Mouse (Mus musculus) ES-E14 (cell line): ENCODE results near the gene Dnmt3a.

ENCODE experiments used
- CHD2 ChIP-seq: IDR thresholded peaks from 2 replicates; pipeline ENCODE4 v1.6.1; 2014; ENCODE audit warnings: mild to moderate bottlenecking, low read depth, low read length, inconsistent platforms
- HCFC1 ChIP-seq: IDR thresholded peaks from 2 replicates; pipeline ENCODE4 v1.6.1; 2012; ENCODE audit warnings: low read length, inconsistent platforms, borderline replicate concordance; ENCODE audit not compliant: insufficient read depth
- MAFK ChIP-seq: IDR thresholded peaks from 2 replicates; pipeline ENCODE4 v1.6.1; 2014; ENCODE audit warnings: mild to moderate bottlenecking, low read depth, low read length, inconsistent platforms; ENCODE audit not compliant: insufficient read depth
- ZC3H11A ChIP-seq: IDR thresholded peaks from 2 replicates; pipeline ENCODE4 v1.6.1; 2012; ENCODE audit warnings: low read depth, mild to moderate bottlenecking, inconsistent platforms, low read length, borderline replicate concordance
- ZNF384 ChIP-seq: IDR thresholded peaks from 2 replicates; pipeline ENCODE4 v1.6.1; 2012; ENCODE audit warnings: low read depth, low read length, inconsistent platforms

DNA sequence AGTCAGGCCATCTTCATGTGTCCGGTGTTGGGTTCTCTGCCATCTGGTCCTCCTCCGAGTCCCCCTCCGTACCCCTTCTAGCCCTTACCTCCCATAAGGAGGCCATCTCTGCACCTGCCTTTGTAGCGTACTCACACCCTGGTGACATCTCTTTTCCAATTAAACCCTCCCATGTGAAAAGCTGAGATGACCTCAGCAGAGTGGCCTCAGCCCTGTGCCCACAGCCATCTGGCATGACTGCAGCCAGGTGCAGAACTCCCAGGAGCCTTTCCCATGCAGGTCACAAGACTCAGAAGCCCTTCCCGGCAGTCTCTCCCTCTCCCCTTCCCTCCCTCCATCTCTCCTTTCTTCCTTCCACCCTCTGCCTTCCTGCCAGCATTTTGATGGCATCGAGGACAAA, 141.7 kb downstream of the Dnmt3a start:
- TF ChIP-seq MAFK, result no peak
- no peak for TF ChIP-seq HCFC1
- no peak for TF ChIP-seq ZC3H11A
- TF ChIP-seq ZNF384, result no peak
- no peak for TF ChIP-seq CHD2
